Mouse (Mus musculus) embryonic fibroblast, embryonic 13.5 days (primary cell): ENCODE measurements around the gene Pcgf1.

Experiments used
- CTCF ChIP-seq: IDR thresholded peaks from 2 replicates; pipeline ENCODE4 v1.5.1; 2011; ENCODE audit warnings: mild to moderate bottlenecking, control low read depth, low read length, moderate library complexity, borderline replicate concordance; ENCODE audit not compliant: insufficient read depth
- POLR2A ChIP-seq: IDR thresholded peaks from 2 replicates; pipeline ENCODE4 v1.6.1; 2011; ENCODE audit warnings: low read depth, mild to moderate bottlenecking, control low read depth, low read length, moderate library complexity

DNA sequence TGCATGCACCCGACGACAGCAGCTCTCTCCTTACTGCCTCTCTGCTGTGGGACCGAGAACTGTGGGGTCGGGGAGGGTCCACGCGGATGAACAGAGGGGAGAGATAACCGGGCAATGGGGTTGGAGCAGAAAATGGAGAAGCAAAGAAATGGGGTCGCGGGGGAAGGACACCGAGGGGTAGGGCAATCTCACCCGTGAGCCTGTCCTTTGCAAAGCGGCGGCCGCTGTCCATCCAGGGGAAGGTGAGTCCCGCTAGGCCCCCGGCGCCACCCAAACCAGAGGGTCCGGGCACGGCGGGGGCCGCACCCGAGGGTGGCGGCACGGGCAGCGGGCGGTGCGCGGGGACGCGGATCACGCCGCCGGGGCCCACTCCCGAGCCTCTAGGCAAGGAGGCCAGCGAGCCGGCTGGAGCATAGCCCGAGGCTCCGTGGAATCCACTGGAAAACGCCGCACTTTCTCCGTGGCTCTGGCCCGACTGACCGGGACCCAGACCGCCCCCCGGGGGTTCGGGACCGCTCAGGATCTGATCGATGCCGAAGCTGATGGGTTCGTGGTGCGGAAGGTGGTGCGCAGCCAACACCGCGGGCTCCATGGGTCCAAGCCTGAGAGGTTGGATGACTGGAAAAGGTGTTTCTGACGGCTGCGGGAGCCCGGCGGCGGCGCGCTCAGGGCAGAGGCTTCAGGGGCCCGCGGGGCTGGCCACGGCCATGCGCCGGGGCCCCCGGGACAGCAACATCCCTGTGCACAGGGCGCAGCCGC, 8.0 kb upstream of the Pcgf1 start:
- TF ChIP-seq CTCF = no peak
- TF ChIP-seq POLR2A = no peak
